32 mouse cellular contexts compared by ENCODE assay signal in the genomic region with DNA sequence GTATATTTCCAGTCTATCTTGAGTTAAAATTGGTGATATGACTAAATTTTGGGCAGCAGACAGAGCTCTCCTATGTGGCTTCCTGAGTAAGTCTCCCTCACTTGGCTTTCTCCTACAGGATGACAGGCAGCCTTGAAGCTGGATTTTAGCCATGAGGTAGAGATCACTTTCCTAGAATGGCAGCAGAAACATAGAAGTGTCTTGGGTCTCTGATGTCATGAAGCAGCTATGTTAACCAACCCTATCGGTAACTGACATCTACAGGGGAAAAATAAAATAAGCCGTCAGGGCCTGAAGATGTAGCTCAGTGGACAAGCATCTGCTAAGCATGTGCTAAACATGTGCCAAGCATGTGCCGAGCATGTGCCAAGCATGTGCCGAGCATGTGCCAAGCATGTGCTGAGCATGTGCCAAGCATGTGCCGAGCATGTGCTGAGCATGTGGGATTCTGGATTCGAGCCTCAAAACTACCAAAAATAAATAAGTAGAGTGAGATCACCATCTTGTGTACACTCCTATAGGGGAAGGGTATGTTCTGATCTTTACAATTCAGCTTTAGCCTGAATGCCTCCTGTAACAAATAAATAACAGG. TPM values are rescaled to one million over a fixed set of nuclear protein-coding genes. Genes with fewer than 3 reads are reported as not detected.
A peak's percentile ranks its signal among the peaks of the same experiment; 100 is the strongest.
DNase-seq lines count a peak whose midpoint lies in the region; ATAC-seq and TF ChIP-seq lines count a peak whose summit lies in the region.
"Had no signal": no experiment of that assay in that cellular context is flagged by ENCODE, and none has a peak within 500 bp of the region (broad histone marks: within the 10 kb centered on the region; RNA-seq: fewer than 3 reads in every experiment).

No protein-coding gene starts in this region.

- TF ChIP-seq POLR2A in ES-Bruce4 (IDR thresholded peaks at IDR 0.05; ENCODE audit: insufficient read depth, low read length): no peak

- H3K27ac ChIP-seq in liver, embryonic 13.5 days: 0 out of 2 replicates have a peak overlapping the region, but pooled peaks have one; percentile 4
- no peak overlapping the region for H3K27ac ChIP-seq in liver, postnatal 0 days (ENCODE audit: low read depth)
- H3K27ac ChIP-seq in ES-Bruce4 (ENCODE audit: insufficient read depth, low read length): no peak overlapping the region
- no peak overlapping the region for H3K27ac ChIP-seq in forebrain, postnatal 0 days (ENCODE audit: low read depth, low read length)
- H3K27ac ChIP-seq: forebrain, embryonic 10.5 days; forebrain, embryonic 13.5 days; heart, embryonic 10.5 days; heart, embryonic 13.5 days; hindbrain, embryonic 12.5 days; hindbrain, embryonic 15.5 days had no signal

- DNase-seq in adrenal gland, postnatal 14 days: peak; percentile 3
- no peak for DNase-seq in adrenal gland, postnatal 10 days
- no peak for DNase-seq in liver, embryonic 13.5 days
- no peak for DNase-seq in liver, postnatal 0 days
- peak; percentile 68 for DNase-seq in skeletal muscle tissue, adult 2 months (ENCODE audit: low read depth, low spot score)
- DNase-seq in forebrain, postnatal 0 days: no peak
- DNase-seq in left cerebral cortex, adult 11 months (ENCODE audit: low spot score): no peak
- DNase-seq: adrenal gland, adult 2 months; adrenal gland, postnatal 36 days; B cell, adult 2 months; cerebellum, adult 18-20 months; cerebellum, adult 9-10 months; cerebellum, postnatal 14 days; gastrocnemius, postnatal 25 days; heart, adult 18-20 months; heart, postnatal 14 days; heart, postnatal 4 days had no signal

- no peak for TF ChIP-seq CTCF in liver, postnatal 0 days (IDR thresholded peaks at IDR 0.05; ENCODE audit: low read depth)
- TF ChIP-seq CTCF in ES-Bruce4 (IDR thresholded peaks at IDR 0.05; ENCODE audit: low read depth, low read length): no peak
- TF ChIP-seq CTCF in forebrain, postnatal 0 days (IDR thresholded peaks at IDR 0.05; ENCODE audit: low read depth): no peak

- H3K27me3 ChIP-seq in liver, embryonic 13.5 days: no peaks in the 10 kb centered on the region
- no peaks in the 10 kb centered on the region for H3K27me3 ChIP-seq in liver, postnatal 0 days (ENCODE audit: insufficient read depth, low read length)
- no peaks in the 10 kb centered on the region for H3K27me3 ChIP-seq in ES-Bruce4 (ENCODE audit: control insufficient read depth, insufficient read depth, low read length, poor library complexity, severe bottlenecking)
- H3K27me3 ChIP-seq in forebrain, postnatal 0 days (ENCODE audit: insufficient read depth, low read length): no peaks in the 10 kb centered on the region
- H3K27me3 ChIP-seq: forebrain, embryonic 13.5 days; hindbrain, embryonic 15.5 days had no signal

- 87% methylated on average over 6 of the region's 6 CpGs for WGBS in liver, embryonic 13.5 days (ENCODE audit: insufficient replicate concordance)
- WGBS in liver, postnatal 0 days (ENCODE audit: insufficient replicate concordance): 86% methylated on average over 6 of the region's 6 CpGs
- 81% methylated on average over 6 of the region's 6 CpGs for WGBS in forebrain, postnatal 0 days

- H3K9ac ChIP-seq in liver, embryonic 13.5 days: no peak overlapping the region
- H3K9ac ChIP-seq in liver, postnatal 0 days (replicated peaks): no peak overlapping the region
- no peak overlapping the region for H3K9ac ChIP-seq in ES-Bruce4 (ENCODE audit: low read depth, poor library complexity, severe bottlenecking)
- H3K9ac ChIP-seq in forebrain, postnatal 0 days: no peak overlapping the region
- H3K9ac ChIP-seq: forebrain, embryonic 13.5 days; heart, embryonic 13.5 days; hindbrain, embryonic 12.5 days; hindbrain, embryonic 15.5 days had no signal

- TF ChIP-seq EP300 in liver, postnatal 0 days (IDR thresholded peaks at IDR 0.05; ENCODE audit: low read depth): no peak
- TF ChIP-seq EP300 in ES-Bruce4 (IDR thresholded peaks at IDR 0.05; ENCODE audit: insufficient read depth, low read depth, low read length): peak; percentile 86; the same call in 1 of the 2 replicates

- no peaks in the 10 kb centered on the region for H3K9me3 ChIP-seq in liver, embryonic 13.5 days (replicated peaks)
- no peaks in the 10 kb centered on the region for H3K9me3 ChIP-seq in liver, postnatal 0 days (ENCODE audit: low read length)
- H3K9me3 ChIP-seq in ES-Bruce4 (replicated peaks; ENCODE audit: control insufficient read depth, insufficient read depth, low read length, poor library complexity, severe bottlenecking): 0 out of 2 replicates have a peak, but pooled peaks cover 4% of the 10 kb centered on the region
- no peaks in the 10 kb centered on the region for H3K9me3 ChIP-seq in forebrain, postnatal 0 days (ENCODE audit: low read length)
- H3K9me3 ChIP-seq: forebrain, embryonic 10.5 days; forebrain, embryonic 13.5 days; G1E; heart, embryonic 10.5 days; heart, embryonic 13.5 days; hindbrain, embryonic 12.5 days; hindbrain, embryonic 15.5 days had no signal

- no peak for ATAC-seq in liver, embryonic 13.5 days (ENCODE audit: low read depth)
- ATAC-seq in liver, postnatal 0 days: no peak
- no peak for ATAC-seq in forebrain, postnatal 0 days
- ATAC-seq: forebrain, embryonic 13.5 days; forebrain, embryonic 16.5 days; intestine, postnatal 0 days had no signal

- H3K4me1 ChIP-seq in liver, embryonic 13.5 days (replicated peaks): peaks cover 79% of the 10 kb centered on the region
- H3K4me1 ChIP-seq in liver, postnatal 0 days (ENCODE audit: insufficient read depth): peaks cover 45% of the 10 kb centered on the region
- H3K4me1 ChIP-seq in ES-Bruce4 (ENCODE audit: control insufficient read depth, insufficient read depth, low read length): peaks cover 1% of the 10 kb centered on the region
- H3K4me1 ChIP-seq in forebrain, postnatal 0 days (ENCODE audit: insufficient read depth): no peaks in the 10 kb centered on the region

- H3K36me3 ChIP-seq in liver, embryonic 13.5 days: peaks cover 6% of the 10 kb centered on the region; the same call in 1 of the 2 replicates
- H3K36me3 ChIP-seq in liver, postnatal 0 days (replicated peaks; ENCODE audit: insufficient read depth, low read length): no peaks in the 10 kb centered on the region
- no peaks in the 10 kb centered on the region for H3K36me3 ChIP-seq in ES-Bruce4 (ENCODE audit: control insufficient read depth, insufficient read depth, low read length, poor library complexity, severe bottlenecking)
- H3K36me3 ChIP-seq in forebrain, postnatal 0 days (ENCODE audit: insufficient read depth): no peaks in the 10 kb centered on the region
- H3K36me3 ChIP-seq: forebrain, embryonic 10.5 days; G1E; heart, embryonic 10.5 days; heart, embryonic 13.5 days; hindbrain, embryonic 12.5 days; hindbrain, embryonic 15.5 days had no signal

- no peak overlapping the region for H3K4me2 ChIP-seq in liver, embryonic 13.5 days
- H3K4me2 ChIP-seq in liver, postnatal 0 days (ENCODE audit: low read depth, low read length): no peak overlapping the region
- no peak overlapping the region for H3K4me2 ChIP-seq in forebrain, postnatal 0 days (ENCODE audit: low read depth)
- H3K4me2 ChIP-seq: forebrain, embryonic 13.5 days; heart, embryonic 13.5 days; hindbrain, embryonic 12.5 days; hindbrain, embryonic 15.5 days had no signal

- H3K4me3 ChIP-seq in liver, embryonic 13.5 days (replicated peaks): no peak overlapping the region
- no peak overlapping the region for H3K4me3 ChIP-seq in liver, postnatal 0 days (ENCODE audit: low read depth, low read length)
- no peak overlapping the region for H3K4me3 ChIP-seq in ES-Bruce4 (ENCODE audit: low read depth, low read length)
- H3K4me3 ChIP-seq in forebrain, postnatal 0 days (ENCODE audit: low read depth, low read length): no peak overlapping the region
- H3K4me3 ChIP-seq: forebrain, embryonic 10.5 days; forebrain, embryonic 13.5 days; heart, embryonic 10.5 days; heart, embryonic 13.5 days; hindbrain, embryonic 12.5 days; hindbrain, embryonic 15.5 days had no signal

RNA-seq across cellular contexts. Expression of a gene that starts 3.5 kb away (rescaled TPM):
- total RNA-seq in adrenal gland, postnatal 14 days (2021): 172 and 203 TPM in 2 replicates
- total RNA-seq in adrenal gland, postnatal 10 days (2021): 100 to 1,000 TPM; 154 to 227 TPM
- polyA plus RNA-seq in liver, embryonic 13.5 days (2015; fragmentation: Nextera tagmentation; extraction: Ambion mirVana): 306 and 322 TPM in 2 replicates
- polyA plus RNA-seq in liver, postnatal 0 days (2015; fragmentation: Nextera tagmentation; extraction: Ambion mirVana): 98.4 and 102 TPM in 2 replicates
- 15.1 and 17.9 TPM in 2 replicates for polyA plus RNA-seq in ES-Bruce4 (2011; ENCODE audit: insufficient read depth, insufficient read length, low read depth, missing spikeins)
- total RNA-seq in forebrain, postnatal 0 days (2014; rRNA removed): 33.3 and 55.5 TPM in 2 replicates
- 31.2 and 33.9 TPM in 2 replicates for polyA plus RNA-seq in forebrain, postnatal 0 days (2015; fragmentation: Nextera tagmentation; extraction: Ambion mirVana)
- total RNA-seq: G1E had no signal
- polyA plus RNA-seq: G1E had no signal

RNA-seq across cellular contexts. Expression of a gene that starts 57.8 kb away (rescaled TPM):
- total RNA-seq in adrenal gland, postnatal 14 days (2021): not detected in 2 replicates
- not detected for total RNA-seq in adrenal gland, postnatal 10 days (2021)
- polyA plus RNA-seq in liver, embryonic 13.5 days (2015; fragmentation: Nextera tagmentation; extraction: Ambion mirVana): not detected in 2 replicates
- not detected in 2 replicates for polyA plus RNA-seq in liver, postnatal 0 days (2015; fragmentation: Nextera tagmentation; extraction: Ambion mirVana)
- not detected in 2 replicates for polyA plus RNA-seq in ES-Bruce4 (2011; ENCODE audit: insufficient read depth, insufficient read length, low read depth, missing spikeins)
- not detected in 2 replicates for total RNA-seq in forebrain, postnatal 0 days (2014; rRNA removed)
- polyA plus RNA-seq in forebrain, postnatal 0 days (2015; fragmentation: Nextera tagmentation; extraction: Ambion mirVana): not detected in 2 replicates
- total RNA-seq: adrenal gland, adult 2 months; adrenal gland, postnatal 36 days; G1E; gastrocnemius, postnatal 25 days; heart, adult 18-20 months; heart, postnatal 14 days; heart, postnatal 4 days had no signal
- polyA plus RNA-seq: adrenal gland, adult 2 months; embryonic facial prominence, embryonic 11.5 days; embryonic facial prominence, embryonic 14.5 days; forebrain, embryonic 10.5 days; forebrain, embryonic 13.5 days; forebrain, embryonic 16.5 days; frontal cortex, adult 2 months; G1E; gonadal fat pad, adult 2 months; heart, embryonic 13.5 days; hindbrain, embryonic 15.5 days; intestine, embryonic 14.5 days; intestine, postnatal 0 days had no signal

Comparison
In these comparisons a context has a peak if more than half of its experiments do, and no peak if none do; other contexts are left out.
1. DNase-seq: peak in adrenal gland, postnatal 14 days (single experiment) and skeletal muscle tissue, adult 2 months (single experiment); none in adrenal gland, postnatal 10 days (single experiment), liver, embryonic 13.5 days (single experiment), liver, postnatal 0 days (single experiment), forebrain, postnatal 0 days (single experiment) and left cerebral cortex, adult 11 months (single experiment).